In the genomic region with DNA sequence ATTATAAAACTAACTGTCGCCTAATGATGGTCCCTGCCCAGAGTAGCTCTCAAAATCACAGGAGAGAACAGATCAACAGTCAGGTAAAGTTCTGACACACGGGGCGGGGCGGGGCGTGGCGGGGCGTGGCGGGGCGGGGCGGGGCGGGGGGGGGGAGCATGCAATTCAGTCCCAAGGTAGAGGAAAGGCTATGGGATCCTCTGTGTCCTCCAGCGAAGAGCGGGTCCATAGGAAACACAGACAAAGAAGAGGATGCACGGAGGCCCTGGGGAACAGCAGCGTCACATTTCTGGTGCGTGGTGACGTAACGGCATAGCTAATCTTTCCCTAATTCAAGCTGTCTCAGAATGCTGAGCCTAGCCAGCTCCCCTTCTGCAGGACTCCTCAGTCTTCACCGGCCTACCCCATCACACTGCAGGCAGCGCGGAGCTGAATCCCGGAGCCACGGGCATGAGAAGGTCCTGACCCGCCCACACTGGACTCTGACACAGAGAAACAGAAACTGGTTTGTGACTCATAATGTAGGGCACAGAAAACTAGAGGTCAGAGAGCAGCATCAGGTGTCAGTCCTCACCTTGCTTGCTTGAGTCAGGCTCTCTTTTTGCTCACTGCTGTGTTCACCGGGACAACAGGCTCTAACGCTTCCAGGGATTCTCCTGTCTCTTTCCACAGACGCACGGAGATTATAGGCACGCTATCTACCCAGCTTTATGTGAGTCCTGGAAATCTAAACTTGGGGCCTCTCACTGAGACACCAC, we compare ENCODE assay signal across 7 mouse cellular contexts. TPM values are rescaled to one million over a fixed set of nuclear protein-coding genes. Genes with fewer than 3 reads are reported as not detected.
DNase-seq lines count a peak whose midpoint lies in the region; ATAC-seq and TF ChIP-seq lines count a peak whose summit lies in the region.

No protein-coding gene starts in this region.

- no peak for TF ChIP-seq EP300 in ES-Bruce4 (IDR thresholded peaks at IDR 0.05; ENCODE audit: insufficient read depth, low read depth, low read length)

- no peak for TF ChIP-seq POLR2A in ES-Bruce4 (IDR thresholded peaks at IDR 0.05; ENCODE audit: insufficient read depth, low read length)

- no peak for TF ChIP-seq CTCF in ES-Bruce4 (IDR thresholded peaks at IDR 0.05; ENCODE audit: low read depth, low read length)

- peak overlapping the region; percentile 0; the same call in 1 of the 2 replicates for H3K4me3 ChIP-seq in ES-Bruce4 (ENCODE audit: low read depth, low read length)
- no peak overlapping the region for H3K4me3 ChIP-seq in hindbrain, embryonic 11.5 days (ENCODE audit: low read depth, low read length)
- no peak overlapping the region for H3K4me3 ChIP-seq in limb, embryonic 15.5 days
- no peak overlapping the region for H3K4me3 ChIP-seq in stomach, embryonic 14.5 days (ENCODE audit: low read depth, low read length)

- ATAC-seq in hindbrain, embryonic 11.5 days (ENCODE audit: low FRiP score): 0 out of 2 replicates have a peak, but pooled peaks have one; percentile 29
- ATAC-seq in limb, embryonic 15.5 days (ENCODE audit: insufficient number of reproducible peaks, low FRiP score, low TSS enrichment, low read depth): no peak
- ATAC-seq in stomach, embryonic 14.5 days (ENCODE audit: insufficient number of reproducible peaks, insufficient read depth, low FRiP score, low read depth): peak; percentile 25; the same call in 1 of the 2 replicates

- 60% methylated on average over 26 of the region's 29 CpGs for WGBS in hindbrain, embryonic 11.5 days
- WGBS in limb, embryonic 15.5 days: 58% methylated on average over 29 of the region's 29 CpGs
- 64% methylated on average over 29 of the region's 29 CpGs for WGBS in stomach, embryonic 14.5 days

- no peak overlapping the region for H3K9ac ChIP-seq in ES-Bruce4 (ENCODE audit: low read depth, poor library complexity, severe bottlenecking)
- no peak overlapping the region for H3K9ac ChIP-seq in hindbrain, embryonic 11.5 days (ENCODE audit: low read depth, low read length)
- no peak overlapping the region for H3K9ac ChIP-seq in limb, embryonic 15.5 days
- H3K9ac ChIP-seq in stomach, embryonic 14.5 days (replicated peaks; ENCODE audit: low read depth, low read length): no peak overlapping the region

- H3K4me1 ChIP-seq in ES-Bruce4 (ENCODE audit: control insufficient read depth, insufficient read depth, low read length): peaks cover 5% of the 10 kb centered on the region
- no peaks in the 10 kb centered on the region for H3K4me1 ChIP-seq in hindbrain, embryonic 11.5 days (replicated peaks; ENCODE audit: control insufficient read depth, insufficient read depth, low read length)
- no peaks in the 10 kb centered on the region for H3K4me1 ChIP-seq in limb, embryonic 15.5 days
- no peaks in the 10 kb centered on the region for H3K4me1 ChIP-seq in stomach, embryonic 14.5 days (ENCODE audit: control insufficient read depth, insufficient read depth, low read length)

- peak; percentile 69 for DNase-seq in 3134 (ENCODE audit: extremely low read depth, insufficient read length, low spot score)
- DNase-seq in hindbrain, embryonic 11.5 days (ENCODE audit: low spot score): peak; percentile 19
- DNase-seq in right cerebral cortex, postnatal 14 days: no peak
- DNase-seq in c-Kit-positive CD71-positive TER-119-positive erythroid progenitor cells, embryonic 14.5 days (ENCODE audit: low spot score): no peak

- no peaks in the 10 kb centered on the region for H3K27me3 ChIP-seq in ES-Bruce4 (ENCODE audit: control insufficient read depth, insufficient read depth, low read length, poor library complexity, severe bottlenecking)
- H3K27me3 ChIP-seq in hindbrain, embryonic 11.5 days (ENCODE audit: control insufficient read depth, insufficient read depth, low read length): no peaks in the 10 kb centered on the region
- H3K27me3 ChIP-seq in limb, embryonic 15.5 days: 0 out of 2 replicates have a peak, but pooled peaks cover 4% of the 10 kb centered on the region
- H3K27me3 ChIP-seq in stomach, embryonic 14.5 days (ENCODE audit: control insufficient read depth, insufficient read depth, low read length): no peaks in the 10 kb centered on the region

- no peaks in the 10 kb centered on the region for H3K36me3 ChIP-seq in ES-Bruce4 (ENCODE audit: control insufficient read depth, insufficient read depth, low read length, poor library complexity, severe bottlenecking)
- no peaks in the 10 kb centered on the region for H3K36me3 ChIP-seq in hindbrain, embryonic 11.5 days (ENCODE audit: control insufficient read depth, insufficient read depth, low read length)
- no peaks in the 10 kb centered on the region for H3K36me3 ChIP-seq in limb, embryonic 15.5 days
- H3K36me3 ChIP-seq in stomach, embryonic 14.5 days (ENCODE audit: control insufficient read depth, insufficient read depth, low read length): no peaks in the 10 kb centered on the region

- H3K4me2 ChIP-seq in hindbrain, embryonic 11.5 days (replicated peaks; ENCODE audit: low read depth, low read length): peak overlapping the region; percentile 25
- 0 out of 2 replicates have a peak overlapping the region, but pooled peaks have one; percentile 17 for H3K4me2 ChIP-seq in limb, embryonic 15.5 days
- H3K4me2 ChIP-seq in stomach, embryonic 14.5 days (replicated peaks; ENCODE audit: low read depth, low read length): peak overlapping the region; percentile 22; the same call in 1 of the 2 replicates

- no peak overlapping the region for H3K27ac ChIP-seq in ES-Bruce4 (ENCODE audit: insufficient read depth, low read length)
- no peak overlapping the region for H3K27ac ChIP-seq in hindbrain, embryonic 11.5 days (ENCODE audit: low read depth, low read length)
- H3K27ac ChIP-seq in limb, embryonic 15.5 days: no peak overlapping the region
- H3K27ac ChIP-seq in stomach, embryonic 14.5 days (ENCODE audit: low read length): no peak overlapping the region

- no peaks in the 10 kb centered on the region for H3K9me3 ChIP-seq in ES-Bruce4 (replicated peaks; ENCODE audit: control insufficient read depth, insufficient read depth, low read length, poor library complexity, severe bottlenecking)
- H3K9me3 ChIP-seq in hindbrain, embryonic 11.5 days (ENCODE audit: control insufficient read depth, low read length): no peaks in the 10 kb centered on the region
- H3K9me3 ChIP-seq in limb, embryonic 15.5 days: no peaks in the 10 kb centered on the region
- H3K9me3 ChIP-seq in stomach, embryonic 14.5 days (ENCODE audit: control insufficient read depth, low read depth, low read length): no peaks in the 10 kb centered on the region

RNA-seq across cellular contexts. Expression of gene Gipc2, which starts 14.1 kb away (rescaled TPM):
- 17.1 and 19.9 TPM in 2 replicates for polyA plus RNA-seq in ES-Bruce4 (2011; ENCODE audit: insufficient read depth, insufficient read length, low read depth, missing spikeins)
- 3.1 and 5.0 TPM in 2 replicates for polyA plus RNA-seq in hindbrain, embryonic 11.5 days (2014; fragmentation: Nextera tagmentation; extraction: Ambion mirVana)
- polyA plus RNA-seq in limb, embryonic 15.5 days (2015; fragmentation: Nextera tagmentation; extraction: Ambion mirVana): 8.5 and 9.1 TPM in 2 replicates
- polyA plus RNA-seq in stomach, embryonic 14.5 days (2014; fragmentation: Nextera tagmentation; extraction: Ambion mirVana): 43.8 and 51.8 TPM in 2 replicates

RNA-seq across cellular contexts. Expression of gene Dnajb4, which starts 58.2 kb away (rescaled TPM):
- 27.0 and 28.8 TPM in 2 replicates for polyA plus RNA-seq in ES-Bruce4 (2011; ENCODE audit: insufficient read depth, insufficient read length, low read depth, missing spikeins)
- polyA plus RNA-seq in hindbrain, embryonic 11.5 days (2014; fragmentation: Nextera tagmentation; extraction: Ambion mirVana): 28.9 and 29.1 TPM in 2 replicates
- 39.3 and 44.3 TPM in 2 replicates for polyA plus RNA-seq in limb, embryonic 15.5 days (2015; fragmentation: Nextera tagmentation; extraction: Ambion mirVana)
- polyA plus RNA-seq in stomach, embryonic 14.5 days (2014; fragmentation: Nextera tagmentation; extraction: Ambion mirVana): 30.3 and 31.4 TPM in 2 replicates

RNA-seq across cellular contexts. Expression of gene Fubp1, which starts 58.3 kb away (rescaled TPM):
- polyA plus RNA-seq in ES-Bruce4 (2011; ENCODE audit: insufficient read depth, insufficient read length, low read depth, missing spikeins): 406 and 417 TPM in 2 replicates
- 424 and 450 TPM in 2 replicates for polyA plus RNA-seq in hindbrain, embryonic 11.5 days (2014; fragmentation: Nextera tagmentation; extraction: Ambion mirVana)
- polyA plus RNA-seq in limb, embryonic 15.5 days (2015; fragmentation: Nextera tagmentation; extraction: Ambion mirVana): 192 and 209 TPM in 2 replicates
- polyA plus RNA-seq in stomach, embryonic 14.5 days (2014; fragmentation: Nextera tagmentation; extraction: Ambion mirVana): 252 and 265 TPM in 2 replicates

Comparison
In these comparisons a context has a peak if more than half of its experiments do, and no peak if none do; other contexts are left out.
1. DNase-seq: peak in 3134 (single experiment) and hindbrain, embryonic 11.5 days (single experiment); none in right cerebral cortex, postnatal 14 days (single experiment) and c-Kit-positive CD71-positive TER-119-positive erythroid progenitor cells, embryonic 14.5 days (single experiment).
2. Peak in every context shown above with its lines, with median percentiles within 50 percentile points of each other: H3K4me2 ChIP-seq.